Mouse (Mus musculus) liver, embryonic 11.5 days (tissue): ENCODE results near the gene Gm4792. TPM values are rescaled to one million over a fixed set of nuclear protein-coding genes. Genes with fewer than 3 reads are reported as not detected.

Source experiments
- ATAC-seq: fragments of 200-750 bp; cut with Nextera tagmentation; replicated peaks from 2 replicates; pipeline ENCODE4 v1.8.0; 2017; ENCODE audit warnings: moderate number of reproducible peaks, mild to moderate bottlenecking, moderate TSS enrichment, moderate library complexity; ENCODE audit not compliant: low FRiP score
- DNase-seq: peaks from one replicate; pipeline ENCODE4 v3.0.0-alpha.2; 2017; ENCODE audit warnings: low spot score
- H3K27ac ChIP-seq: fragments of 300-500 bp; sonication (generic); 2 replicates; pipeline ENCODE4 v1.5.1; 2014; ENCODE audit warnings: mild to moderate bottlenecking, low read depth, low read length, control low read depth
- H3K27me3 ChIP-seq: fragments of 300-500 bp; sonication (generic); replicated peaks from 2 replicates; pipeline ENCODE4 v1.6.1; 2014; ENCODE audit warnings: low read length, mixed read lengths; ENCODE audit not compliant: control insufficient read depth, insufficient read depth
- H3K36me3 ChIP-seq: fragments of 300-500 bp; sonication (generic); 2 replicates; pipeline ENCODE4 v1.6.1; 2014; ENCODE audit warnings: mild to moderate bottlenecking, low read length, moderate library complexity, mixed read lengths; ENCODE audit not compliant: control insufficient read depth, insufficient read depth
- H3K4me1 ChIP-seq: fragments of 300-500 bp; sonication (generic); replicated peaks from 2 replicates; pipeline ENCODE4 v1.6.1; 2014; ENCODE audit warnings: low read length, mixed read lengths; ENCODE audit not compliant: control insufficient read depth, insufficient read depth
- H3K4me2 ChIP-seq: fragments of 300-500 bp; sonication (generic); 2 replicates; pipeline ENCODE4 v1.6.1; 2014; ENCODE audit warnings: mild to moderate bottlenecking, control low read depth, moderate library complexity
- H3K4me3 ChIP-seq: fragments of 300-500 bp; sonication (generic); 2 replicates; pipeline ENCODE4 v1.5.1; 2014; ENCODE audit warnings: low read depth, low read length, control low read depth
- H3K9ac ChIP-seq: fragments of 300-500 bp; sonication (generic); 2 replicates; pipeline ENCODE4 v1.6.1; 2014; ENCODE audit warnings: low read depth, low read length, control low read depth
- H3K9me3 ChIP-seq: fragments of 300-500 bp; sonication (generic); 2 replicates; pipeline ENCODE4 v1.6.1; 2016; ENCODE audit warnings: low read length, inconsistent platforms, mixed read lengths; ENCODE audit not compliant: control insufficient read depth
- WGBS: fragments of 180-500 bp; shearing (Covaris S2); extraction: QIAGEN DNeasy Blood & Tissue Kit; methylation state at CpG from one replicate; pipeline ENCODE4 v1.1.7; 2014; 5-methylcytosine and 5-hydroxymethylcytosine counted together
- polyA plus RNA-seq: library from polyadenylated mRNA; unstranded; fragments of >200 nt; fragmentation: Nextera tagmentation; extraction: Ambion mirVana; gene quantifications from 2 replicates; pipeline ENCODE4 v1.2.1, GENCODE M21; 2014

Gene Gm4792
- polyA plus RNA-seq, 1 experiment from 2014 or later = not detected

- WGBS = 69% methylated on average over 17 of the region's 17 CpGs
- Histone ChIP-seq H3K9me3 (no peaks in the 10 kb centered on the region), H3K36me3 (no peaks in the 10 kb centered on the region), H3K27ac (no peak overlapping the region), H3K4me1 (no peaks in the 10 kb centered on the region), H3K4me2 (no peak overlapping the region), H3K4me3 (no peak overlapping the region), H3K9ac (no peak overlapping the region), H3K27me3 (no peaks in the 10 kb centered on the region)
- ATAC-seq (no peak), DNase-seq (no peak)
These were observed 43.0 kb upstream of the Gm4792 start for GRCm38 (mm10) chr10:94341501-94341900.

- 92% methylated on average over 6 of the region's 6 CpGs for WGBS
- DNase-seq (no peak), ATAC-seq (no peak)
- Histone ChIP-seq H3K4me1 (no peaks in the 10 kb centered on the region), H3K36me3 (no peaks in the 10 kb centered on the region), H3K4me3 (no peak overlapping the region), H3K9me3 (0 out of 2 replicates have a peak, but pooled peaks cover 2% of the 10 kb centered on the region), H3K27me3 (no peaks in the 10 kb centered on the region), H3K9ac (no peak overlapping the region), H3K4me2 (no peak overlapping the region), H3K27ac (no peak overlapping the region)
These were observed 37.6 kb upstream of the Gm4792 start for GRCm38 (mm10) chr10:94336071-94336470.

GRCm38 (mm10) chr10:94335047-94335446 lies 36.5 kb upstream of the Gm4792 start:
- Histone ChIP-seq H3K9me3 (0 out of 2 replicates have a peak, but pooled peaks cover 2% of the 10 kb centered on the region), H3K9ac (no peak overlapping the region), H3K27ac (no peak overlapping the region), H3K4me3 (no peak overlapping the region), H3K36me3 (no peaks in the 10 kb centered on the region), H3K4me2 (no peak overlapping the region), H3K4me1 (no peaks in the 10 kb centered on the region), H3K27me3 (no peaks in the 10 kb centered on the region)
- WGBS = 87% methylated on average over 10 of the region's 10 CpGs
- ATAC-seq = no peak
- DNase-seq = no peak

GRCm38 (mm10) chr10:94333328-94333727 lies 34.8 kb upstream of the Gm4792 start:
- Histone ChIP-seq H3K9ac (no peak overlapping the region), H3K4me3 (no peak overlapping the region), H3K27me3 (no peaks in the 10 kb centered on the region), H3K27ac (no peak overlapping the region), H3K4me2 (no peak overlapping the region), H3K36me3 (no peaks in the 10 kb centered on the region), H3K9me3 (0 out of 2 replicates have a peak, but pooled peaks cover 2% of the 10 kb centered on the region), H3K4me1 (no peaks in the 10 kb centered on the region)
- DNase-seq (no peak), ATAC-seq (no peak)
- 64% methylated on average over 8 of the region's 8 CpGs for WGBS

- H3K27ac ChIP-seq = no peak overlapping the region
- no peak for ATAC-seq
- WGBS = 80% methylated on average over 16 of the region's 16 CpGs
These were observed 34.0 kb upstream of the Gm4792 start for GRCm38 (mm10) chr10:94332358-94333137.

GRCm38 (mm10) chr10:94329962-94330361 lies 31.5 kb upstream of the Gm4792 start:
- no peak overlapping the region for H3K4me3 ChIP-seq
- H3K4me1 ChIP-seq = no peaks in the 10 kb centered on the region
- H3K36me3 ChIP-seq = no peaks in the 10 kb centered on the region
- H3K9me3 ChIP-seq = 0 out of 2 replicates have a peak, but pooled peaks cover 2% of the 10 kb centered on the region
- ATAC-seq (no peak), DNase-seq (no peak)
- H3K27ac ChIP-seq = no peak overlapping the region
- no peaks in the 10 kb centered on the region for H3K27me3 ChIP-seq
- 57% methylated on average over 5 of the region's 5 CpGs for WGBS
- no peak overlapping the region for H3K9ac ChIP-seq
- H3K4me2 ChIP-seq = no peak overlapping the region

More at GRCm38 (mm10) chr10:94332358-94333137, 34.0 kb upstream of the Gm4792 start:
- Histone ChIP-seq H3K9ac (no peak overlapping the region), H3K27me3 (no peaks in the 10 kb centered on the region), H3K4me3 (no peak overlapping the region), H3K9me3 (0 out of 2 replicates have a peak, but pooled peaks cover 2% of the 10 kb centered on the region), H3K36me3 (no peaks in the 10 kb centered on the region), H3K4me2 (no peak overlapping the region), H3K4me1 (no peaks in the 10 kb centered on the region)
- no peak for DNase-seq

GRCm38 (mm10) chr10:94318574-94318973 lies 20.1 kb upstream of the Gm4792 start:
- ATAC-seq = no peak
- no peak for DNase-seq
- H3K4me3 ChIP-seq = no peak overlapping the region
- no peak overlapping the region for H3K9ac ChIP-seq
- no peak overlapping the region for H3K4me2 ChIP-seq
- H3K9me3 ChIP-seq = no peaks in the 10 kb centered on the region
- 77% methylated on average over 4 of the region's 4 CpGs for WGBS
- H3K36me3 ChIP-seq = no peaks in the 10 kb centered on the region
- H3K27ac ChIP-seq = no peak overlapping the region
- H3K27me3 ChIP-seq = 0 out of 2 replicates have a peak, but pooled peaks cover 3% of the 10 kb centered on the region
- no peaks in the 10 kb centered on the region for H3K4me1 ChIP-seq

- 79% methylated on average over 4 of the region's 4 CpGs for WGBS
- Histone ChIP-seq H3K27ac (no peak overlapping the region), H3K27me3 (peaks cover 31% of the 10 kb centered on the region), H3K9ac (no peak overlapping the region), H3K4me1 (no peaks in the 10 kb centered on the region), H3K9me3 (no peaks in the 10 kb centered on the region), H3K36me3 (no peaks in the 10 kb centered on the region), H3K4me3 (no peak overlapping the region), H3K4me2 (no peak overlapping the region)
- ATAC-seq (no peak), DNase-seq (no peak)
These were observed 14.6 kb upstream of the Gm4792 start for GRCm38 (mm10) chr10:94313146-94313545.
